2 mouse cellular contexts compared by ENCODE assay signal in the genomic region with DNA sequence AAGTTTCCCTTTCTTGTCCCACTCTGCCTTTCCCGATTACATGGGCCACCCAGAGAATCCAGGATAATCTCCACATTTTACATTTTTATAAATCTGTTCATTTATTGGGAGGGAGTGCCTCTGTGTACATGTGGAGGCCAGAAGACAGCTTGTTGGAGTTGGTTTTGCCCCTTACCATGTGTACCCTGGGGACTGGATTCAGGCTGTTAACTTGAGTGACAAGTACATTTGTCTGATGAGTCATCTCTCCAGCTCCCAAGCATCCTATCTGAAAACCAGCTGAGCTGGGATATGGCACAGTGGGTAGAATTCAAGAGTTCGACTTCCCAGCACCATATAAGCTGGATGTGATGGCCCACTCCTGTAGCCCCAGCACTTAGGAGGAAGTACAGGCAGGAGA.
TF ChIP-seq lines count a peak whose summit lies in the region.

No protein-coding gene starts in this region.

TF ChIP-seq in MEL, 35 proteins besides CTCF, POLR2A, EP300 and RAD21:
- TF ChIP-seq ZC3H11A (IDR thresholded peaks at IDR 0.05; ENCODE audit: low read depth, low read length) (no peak), SIN3A (IDR thresholded peaks at IDR 0.05; ENCODE audit: low read length) (no peak), MAX (IDR thresholded peaks at IDR 0.05; ENCODE audit: low read length) (no peak), RCOR1 (IDR thresholded peaks at IDR 0.05; ENCODE audit: low read depth, low read length) (no peak), TBP (IDR thresholded peaks at IDR 0.05; ENCODE audit: low read depth, low read length) (no peak), UBTF (IDR thresholded peaks at IDR 0.05; ENCODE audit: borderline replicate concordance, insufficient read depth, low read depth, low read length) (no peak), MYB (IDR thresholded peaks at IDR 0.05; ENCODE audit: low read depth, low read length) (no peak), MEF2A (IDR thresholded peaks at IDR 0.05; ENCODE audit: extremely low read depth, insufficient replicate concordance, low read depth, low read length, poor library complexity, severe bottlenecking) (no peak), MAFK (IDR thresholded peaks at IDR 0.05; ENCODE audit: borderline replicate concordance, low read depth, low read length) (no peak), USF1 (IDR thresholded peaks at IDR 0.05; ENCODE audit: low read depth, low read length) (no peak), NRF1 (IDR thresholded peaks at IDR 0.05; ENCODE audit: insufficient read depth, low read depth, low read length, poor library complexity, severe bottlenecking) (no peak), NELFE (IDR thresholded peaks at IDR 0.05; ENCODE audit: low read depth, low read length) (no peak), E2F4 (IDR thresholded peaks at IDR 0.05; ENCODE audit: borderline replicate concordance, low read depth, low read length) (no peak), TAL1 (IDR thresholded peaks at IDR 0.05; ENCODE audit: low read length) (no peak)

TF ChIP-seq in myocyte, 11 proteins besides CTCF, POLR2A, EP300 and RAD21:
- TF ChIP-seq MYOG (IDR thresholded peaks at IDR 0.05; ENCODE audit: control insufficient read depth in 1 of 3, insufficient read depth in 1 of 3, insufficient read length in 2 of 3, low read depth in 2 of 3) (peak in 2 of 3 experiments; percentile 32 to 41), POLR2AphosphoS2 (IDR thresholded peaks at IDR 0.05; ENCODE audit: insufficient read length, low read depth) (no peak), SRF (IDR thresholded peaks at IDR 0.05; ENCODE audit: control insufficient read depth, insufficient read length, low read depth) (no peak), USF1 (IDR thresholded peaks at IDR 0.05; ENCODE audit: low read depth) (no peak), REST (IDR thresholded peaks at IDR 0.05; ENCODE audit: insufficient read depth, insufficient read length) (no peak), MAX (IDR thresholded peaks at IDR 0.05; ENCODE audit: low read depth) (no peak), MYOD1 (IDR thresholded peaks at IDR 0.05; ENCODE audit: control insufficient read depth in 1 of 3, insufficient read length in 2 of 3, low read depth in 2 of 3) (peak; percentile 24 to 87 (median 87)), TCF12 (IDR thresholded peaks at IDR 0.05; ENCODE audit: insufficient read depth, poor library complexity, severe bottlenecking) (peak; percentile 56)
